Mouse (Mus musculus) bone marrow, adult 2 months (tissue): ENCODE results near the gene Litaf. TPM values are rescaled to one million over a fixed set of nuclear protein-coding genes. Genes with fewer than 3 reads are reported as not detected.

Experiments
- H3K27ac ChIP-seq: fragments of 200-500 bp; 2 replicates; pipeline ENCODE4 v1.5.1; 2012; ENCODE audit warnings: low read depth, mild to moderate bottlenecking, control low read depth, inconsistent platforms, low read length; ENCODE audit not compliant: control insufficient read depth, poor library complexity, insufficient read depth
- H3K4me1 ChIP-seq: fragments of 200-500 bp; 2 replicates; pipeline ENCODE4 v1.6.1; 2011; ENCODE audit warnings: low read length; ENCODE audit not compliant: control insufficient read depth, insufficient read depth
- H3K4me3 ChIP-seq: fragments of 200-500 bp; replicated peaks from 2 replicates; pipeline ENCODE3; 2011; ENCODE audit warnings: mild to moderate bottlenecking, low read depth, low read length, control low read depth; ENCODE audit not compliant: control insufficient read depth
- CTCF ChIP-seq: fragments of 200-500 bp; IDR thresholded peaks from 2 replicates; pipeline ENCODE4 v1.5.1; 2011; ENCODE audit warnings: low read length, control low read depth; ENCODE audit not compliant: control insufficient read depth, insufficient read depth
- POLR2A ChIP-seq: fragments of 200-500 bp; IDR thresholded peaks from 2 replicates; pipeline ENCODE4 v1.6.1; 2011; ENCODE audit warnings: low read depth, mild to moderate bottlenecking, control low read depth, low read length, borderline replicate concordance; ENCODE audit not compliant: control insufficient read depth
- WGBS: fragments of 180-500 bp; shearing (Covaris S2); methylation state at CpG from one replicate; pipeline ENCODE4 v1.1.7; 2018; 5-methylcytosine and 5-hydroxymethylcytosine counted together
- polyA plus RNA-seq: library from polyadenylated mRNA; stranded (reverse); fragments of >200 nt; gene quantifications from 2 replicates; pipeline ENCODE4 v1.2.4, GENCODE M21; 2011; ENCODE audit warnings: low replicate concordance; ENCODE audit not compliant: missing spikeins, insufficient read depth, insufficient read length

The Litaf gene
- polyA plus RNA-seq, 1 experiment: 41.1 TPM

GRCm38 (mm10) chr16:11071176-11071575 is 5.2 kb upstream of the Litaf start:
- Histone ChIP-seq H3K4me1 (peaks cover 9% of the 10 kb centered on the region), H3K4me3 (no peak overlapping the region), H3K27ac (peak overlapping the region; percentile 44)
- no peak for TF ChIP-seq CTCF
- no peak for TF ChIP-seq POLR2A
- WGBS: 62% methylated on average over 5 of the region's 5 CpGs

GRCm38 (mm10) chr16:11069710-11070420 is 3.9 kb upstream of the Litaf start:
- whole genome bisulfite sequencing: 20% methylated on average over 7 of the region's 7 CpGs
- peak overlapping the region; percentile 72 for H3K27ac ChIP-seq
- TF ChIP-seq POLR2A (no peak; the same call in 1 of the 2 replicates), CTCF (no peak)
- H3K4me3 ChIP-seq: no peak overlapping the region
- peaks cover 9% of the 10 kb centered on the region for H3K4me1 ChIP-seq

GRCm38 (mm10) chr16:11069271-11069670 is 3.3 kb upstream of the Litaf start:
- TF ChIP-seq CTCF: no peak
- TF ChIP-seq POLR2A: no peak
- peak overlapping the region; percentile 72 for H3K27ac ChIP-seq
- peak overlapping the region; percentile 2 for H3K4me3 ChIP-seq
- H3K4me1 ChIP-seq: peaks cover 9% of the 10 kb centered on the region
- WGBS: 25% methylated on average over 6 of the region's 6 CpGs

- Histone ChIP-seq H3K4me3 (no peak overlapping the region), H3K27ac (peak overlapping the region; percentile 72), H3K4me1 (peaks cover 9% of the 10 kb centered on the region)
- WGBS: 69% methylated on average over 3 of the region's 3 CpGs
- TF ChIP-seq CTCF (no peak), POLR2A (no peak)
These were observed 2.7 kb upstream of the Litaf start for GRCm38 (mm10) chr16:11068666-11069065.

GRCm38 (mm10) chr16:11066833-11067191 is 855 bp upstream of the Litaf start:
- H3K27ac ChIP-seq: peak overlapping the region; percentile 84
- peaks cover 6% of the 10 kb centered on the region for H3K4me1 ChIP-seq

GRCm38 (mm10) chr16:11065431-11065830 is 526 bp downstream of the Litaf start:
- Histone ChIP-seq H3K27ac (no peak overlapping the region; the same call in 1 of the 2 replicates), H3K4me1 (peaks cover 3% of the 10 kb centered on the region; the same call in 1 of the 2 replicates), H3K4me3 (peak overlapping the region; percentile 65)
- 72% methylated on average over 5 of the region's 5 CpGs for WGBS
- TF ChIP-seq CTCF (no peak), POLR2A (no peak)

More at GRCm38 (mm10) chr16:11066833-11067191, 855 bp upstream of the Litaf start:
- TF ChIP-seq CTCF: no peak
- TF ChIP-seq POLR2A: no peak
- H3K4me3 ChIP-seq: peak overlapping the region; percentile 70
- WGBS: 1% methylated on average over 22 of the region's 22 CpGs

GRCm38 (mm10) chr16:11064742-11065141 is 1.2 kb downstream of the Litaf start:
- no peak overlapping the region for H3K4me3 ChIP-seq
- TF ChIP-seq CTCF (no peak), POLR2A (no peak)
- no peaks in the 10 kb centered on the region; the same call in 1 of the 2 replicates for H3K4me1 ChIP-seq
- WGBS: 52% methylated on average over 6 of the region's 6 CpGs
- H3K27ac ChIP-seq: peak overlapping the region; percentile 68

- no peaks in the 10 kb centered on the region; the same call in 1 of the 2 replicates for H3K4me1 ChIP-seq
- WGBS: 82% methylated on average over 4 of the region's 4 CpGs
- TF ChIP-seq CTCF (no peak), POLR2A (no peak)
- H3K4me3 ChIP-seq: no peak overlapping the region
- peak overlapping the region; percentile 68 for H3K27ac ChIP-seq
These were observed 1.6 kb downstream of the Litaf start for GRCm38 (mm10) chr16:11064341-11064740.

- H3K4me3 ChIP-seq: no peak overlapping the region
- TF ChIP-seq CTCF (no peak), POLR2A (no peak)
- 24% methylated on average over 13 of the region's 13 CpGs for WGBS
- peak overlapping the region; percentile 90 for H3K27ac ChIP-seq
- no peaks in the 10 kb centered on the region; the same call in 1 of the 2 replicates for H3K4me1 ChIP-seq
These were observed 2.9 kb downstream of the Litaf start for GRCm38 (mm10) chr16:11062794-11063721.
